Mouse (Mus musculus) stomach, postnatal 0 days (tissue): ENCODE results near the gene Sgms1. TPM values are rescaled to one million over a fixed set of nuclear protein-coding genes. Genes with fewer than 3 reads are reported as not detected.

ENCODE experiments used
- ATAC-seq: fragments of 200-750 bp; cut with Nextera tagmentation; 2 replicates; pipeline ENCODE4 v1.8.0; 2017; ENCODE audit not compliant: low FRiP score, low TSS enrichment
- DNase-seq: peaks from one replicate; pipeline ENCODE4 v3.0.0-alpha.2; 2016; ENCODE audit warnings: low spot score
- H3K27ac ChIP-seq: fragments of 300-500 bp; sonication (generic); replicated peaks from 2 replicates; pipeline ENCODE4 v1.5.1; 2014; ENCODE audit warnings: mild to moderate bottlenecking, control low read depth
- H3K27me3 ChIP-seq: fragments of 300-500 bp; sonication (generic); 2 replicates; pipeline ENCODE4 v1.6.1; 2014; ENCODE audit warnings: low read length; ENCODE audit not compliant: control insufficient read depth, insufficient read depth
- H3K36me3 ChIP-seq: fragments of 300-500 bp; sonication (generic); 2 replicates; pipeline ENCODE4 v1.6.1; 2014; ENCODE audit warnings: low read length, mixed read lengths; ENCODE audit not compliant: control insufficient read depth, insufficient read depth
- H3K4me1 ChIP-seq: fragments of 300-500 bp; sonication (generic); replicated peaks from 2 replicates; pipeline ENCODE4 v1.6.1; 2014; ENCODE audit warnings: antibody characterized with exemption; ENCODE audit not compliant: control insufficient read depth, insufficient read depth
- H3K4me2 ChIP-seq: fragments of 300-500 bp; sonication (generic); replicated peaks from 2 replicates; pipeline ENCODE4 v1.6.1; 2014; ENCODE audit warnings: low read depth, mild to moderate bottlenecking, control low read depth, moderate library complexity
- H3K4me3 ChIP-seq: fragments of 300-500 bp; sonication (generic); 2 replicates; pipeline ENCODE4 v1.5.1; 2014; ENCODE audit warnings: low read depth, low read length, control low read depth
- H3K9ac ChIP-seq: fragments of 300-500 bp; sonication (generic); 2 replicates; pipeline ENCODE4 v1.6.1; 2014; ENCODE audit warnings: mild to moderate bottlenecking, low read length, control low read depth, mixed read lengths
- H3K9me3 ChIP-seq: fragments of 300-500 bp; sonication (generic); 2 replicates; pipeline ENCODE4 v1.6.1; 2016; ENCODE audit warnings: low read length; ENCODE audit not compliant: control insufficient read depth
- CTCF ChIP-seq: IDR thresholded peaks from 2 replicates; pipeline ENCODE4 v1.5.1; 2016; ENCODE audit warnings: antibody characterized with exemption, low read depth, mild to moderate bottlenecking, moderate library complexity
- EP300 ChIP-seq: optimal IDR thresholded peaks from 2 replicates; pipeline ENCODE3; 2016; ENCODE audit warnings: antibody characterized with exemption
- WGBS: fragments of 180-500 bp; shearing (Covaris S2); extraction: QIAGEN DNeasy Blood & Tissue Kit; methylation state at CpG from one replicate; pipeline ENCODE4 v1.1.7; 2014; 5-methylcytosine and 5-hydroxymethylcytosine counted together
- polyA plus RNA-seq: library from polyadenylated mRNA; unstranded; fragments of >200 nt; fragmentation: Nextera tagmentation; extraction: Ambion mirVana; gene quantifications from 2 replicates; pipeline ENCODE4 v1.2.1, GENCODE M21; 2015

Gene Sgms1
- 27.2 and 29.3 TPM in 2 replicates for polyA plus RNA-seq

DNA sequence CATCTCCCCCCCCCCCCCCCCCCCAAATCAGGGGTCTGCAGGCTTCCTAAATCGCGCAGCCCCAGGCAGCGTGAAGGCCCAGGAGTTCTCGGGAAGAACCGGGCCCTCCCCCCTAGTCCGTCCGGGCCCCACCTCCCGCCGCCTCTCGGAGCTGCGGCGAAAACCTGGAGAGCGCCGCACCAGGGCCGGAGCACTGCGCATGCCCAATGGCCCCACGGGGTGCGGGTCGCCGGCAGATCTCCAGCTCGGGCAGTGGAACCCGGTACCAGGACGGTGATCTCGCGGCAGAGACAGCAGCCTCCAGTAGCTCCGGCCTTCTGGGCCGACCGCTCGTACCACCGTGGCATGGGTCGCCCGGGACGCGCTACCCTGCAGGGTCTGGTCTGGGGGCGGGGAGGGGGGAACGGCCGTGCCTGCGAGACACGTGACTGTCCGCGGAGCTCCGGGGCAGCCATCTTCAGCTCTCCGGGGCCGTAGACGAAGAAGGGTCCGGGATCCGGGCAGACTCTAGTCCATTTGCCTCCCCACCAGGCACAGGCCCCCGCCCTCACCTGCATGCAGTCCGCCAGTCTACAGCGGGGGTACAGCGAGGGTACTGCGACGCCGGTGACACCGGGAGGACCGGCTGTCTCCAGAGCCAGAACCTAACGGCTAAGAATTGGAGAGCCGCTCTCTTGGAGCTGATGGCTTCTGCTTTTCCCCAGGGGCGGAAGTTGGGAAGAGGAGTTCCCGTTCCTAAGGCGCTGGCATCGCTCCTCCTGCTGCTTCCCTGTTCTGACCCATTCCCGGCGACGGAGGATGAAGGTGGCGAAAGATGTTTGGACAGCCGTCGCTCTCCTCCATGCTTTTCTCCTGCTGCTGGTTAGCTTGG is at the start of gene Sgms1:
Gene Sgms1 (minus strand): TSS at position 714 of the 871 bp plus-strand sequence.
- peak within 1 kb of the TSS; percentile 87 for H3K4me3 ChIP-seq
- H3K36me3 ChIP-seq, result no peaks in the 10 kb centered on the region
- peak within 1 kb of the TSS; percentile 97 for H3K4me2 ChIP-seq
- no peak for TF ChIP-seq EP300
- TF ChIP-seq CTCF, result 0 out of 2 replicates have a peak, but pooled peaks have one; percentile 21
- H3K9me3 ChIP-seq, result no peaks in the 10 kb centered on the region
- ATAC-seq, result peak; percentile 93
- peaks cover 9% of the 10 kb centered on the region; the same call in 1 of the 2 replicates for H3K4me1 ChIP-seq
- DNase-seq, result peak; percentile 95
- H3K27me3 ChIP-seq, result no peaks in the 10 kb centered on the region
- peak within 1 kb of the TSS; percentile 97 for H3K27ac ChIP-seq
- H3K9ac ChIP-seq, result peak within 1 kb of the TSS; percentile 86
- under 1% methylated on average over 63 of the region's 68 CpGs for WGBS

DNA sequence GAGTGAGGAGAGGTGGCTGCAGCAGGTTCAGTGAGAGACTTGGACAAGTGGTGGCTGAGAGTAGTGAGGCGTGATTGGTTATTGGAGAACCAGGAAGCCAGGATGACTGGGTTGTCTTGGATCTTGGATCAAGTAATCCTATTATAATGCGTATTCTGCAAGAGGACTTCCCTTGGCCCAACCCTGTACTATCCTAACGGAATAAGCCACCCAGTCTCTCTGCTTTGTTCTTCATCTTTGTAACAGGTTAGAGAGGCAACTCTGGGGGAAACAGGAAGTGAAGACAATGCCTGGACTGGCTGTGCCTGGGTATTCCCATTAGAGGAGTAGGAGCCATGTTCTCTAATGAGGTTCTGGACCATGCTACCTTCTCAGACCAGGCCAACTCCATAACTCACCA is 36.3 kb upstream of the Sgms1 start:
- H3K4me2 ChIP-seq, result no peak overlapping the region
- DNase-seq, result peak; percentile 2
- no peak overlapping the region for H3K4me3 ChIP-seq
- no peak overlapping the region for H3K9ac ChIP-seq
- no peak for ATAC-seq
- no peak for TF ChIP-seq CTCF
- TF ChIP-seq EP300, result no peak
- 86% methylated on average over 3 of the region's 3 CpGs for WGBS
- H3K36me3 ChIP-seq, result no peaks in the 10 kb centered on the region
- no peak overlapping the region for H3K27ac ChIP-seq
- no peaks in the 10 kb centered on the region for H3K9me3 ChIP-seq
- no peaks in the 10 kb centered on the region for H3K27me3 ChIP-seq
- no peaks in the 10 kb centered on the region for H3K4me1 ChIP-seq

DNA sequence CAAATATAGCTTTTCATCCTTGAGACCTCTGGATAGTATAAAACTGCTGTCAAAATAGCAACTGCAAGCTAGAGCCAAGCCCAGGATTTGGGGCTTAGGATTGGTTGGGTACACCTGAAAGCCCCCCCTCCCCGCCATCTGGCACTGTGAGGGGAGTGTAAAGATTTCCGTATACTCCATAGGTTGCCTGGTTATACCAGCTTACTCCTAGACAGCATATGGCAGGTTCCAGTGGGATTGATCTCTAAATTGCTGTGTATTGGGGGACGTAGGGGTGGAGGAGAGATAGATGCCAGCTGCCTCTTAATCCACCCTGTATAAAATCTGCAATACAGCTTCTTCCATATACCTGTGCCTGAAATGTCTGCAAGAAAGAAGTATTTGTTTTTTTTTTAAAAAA is 35.2 kb upstream of the Sgms1 start:
- H3K27ac ChIP-seq, result no peak overlapping the region
- H3K4me3 ChIP-seq, result no peak overlapping the region
- WGBS, result 93% methylated on average over 3 of the region's 3 CpGs
- ATAC-seq, result no peak
- no peaks in the 10 kb centered on the region for H3K4me1 ChIP-seq
- H3K9ac ChIP-seq, result no peak overlapping the region
- no peak overlapping the region for H3K4me2 ChIP-seq
- no peak for TF ChIP-seq EP300
- TF ChIP-seq CTCF, result no peak
- H3K9me3 ChIP-seq, result no peaks in the 10 kb centered on the region
- H3K36me3 ChIP-seq, result no peaks in the 10 kb centered on the region
- peak; percentile 5 for DNase-seq
- no peaks in the 10 kb centered on the region for H3K27me3 ChIP-seq

DNA sequence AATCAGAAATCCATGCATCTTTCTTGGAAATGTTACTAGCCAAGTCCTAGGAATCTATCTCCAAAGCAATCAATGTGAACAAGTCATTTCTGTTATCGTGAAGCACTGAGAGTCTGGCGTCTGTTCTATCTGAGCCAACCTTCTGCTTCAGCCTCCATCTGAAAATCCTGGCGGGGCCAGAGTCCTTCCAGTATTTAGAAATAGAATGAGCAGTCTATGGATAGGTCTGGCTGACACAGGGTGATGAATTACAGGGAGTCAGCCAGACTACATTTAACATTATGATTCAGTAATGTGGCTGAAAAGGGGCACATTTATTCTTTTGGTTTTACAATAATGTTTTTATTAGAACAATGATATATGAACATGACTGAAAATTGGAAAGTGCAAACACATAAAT is 29.6 kb upstream of the Sgms1 start:
- no peak overlapping the region for H3K4me3 ChIP-seq
- DNase-seq (peak; percentile 9), ATAC-seq (no peak)
- no peak overlapping the region for H3K27ac ChIP-seq
- H3K4me1 ChIP-seq, result no peaks in the 10 kb centered on the region
- no peaks in the 10 kb centered on the region for H3K9me3 ChIP-seq
- no peak overlapping the region for H3K4me2 ChIP-seq
- no peaks in the 10 kb centered on the region for H3K27me3 ChIP-seq
- no peak overlapping the region for H3K9ac ChIP-seq
- H3K36me3 ChIP-seq, result no peaks in the 10 kb centered on the region
- WGBS, result 40% methylated on average over 3 of the region's 3 CpGs
- no peak for TF ChIP-seq EP300
- no peak for TF ChIP-seq CTCF

DNA sequence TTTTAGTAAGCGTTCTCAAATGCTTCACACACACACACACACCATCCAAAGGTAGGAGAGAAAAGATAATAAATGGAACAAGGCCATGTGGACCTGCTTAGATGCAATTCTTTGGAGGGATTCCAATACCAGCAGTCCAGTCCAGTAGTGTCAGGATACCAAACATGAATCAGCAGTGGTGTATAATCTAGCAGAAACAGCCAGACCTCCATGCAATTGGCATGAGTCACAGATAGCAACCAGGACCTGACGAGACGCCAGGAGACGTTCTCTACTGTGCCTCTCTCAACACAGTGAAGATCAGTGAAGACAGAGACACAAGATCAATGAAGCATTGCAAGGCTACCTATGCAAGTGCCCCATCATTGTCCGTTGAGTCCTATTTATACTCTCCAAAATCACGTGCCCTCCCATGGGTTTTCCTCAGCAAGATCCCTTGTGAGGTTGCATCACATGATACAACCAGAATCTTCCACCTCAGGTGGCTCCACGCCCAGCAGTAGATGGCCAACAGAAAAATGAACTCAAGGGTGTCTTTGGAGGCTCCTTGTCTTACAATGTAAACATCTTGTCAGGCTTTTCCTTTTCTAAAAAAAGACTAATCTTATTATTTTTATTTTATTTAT is 27.3 kb upstream of the Sgms1 start:
- TF ChIP-seq CTCF (no peak), EP300 (no peak)
- ATAC-seq, result no peak
- H3K27me3 ChIP-seq, result no peaks in the 10 kb centered on the region

More for the DNA sequence above, 27.3 kb upstream of the Sgms1 start:
- H3K36me3 ChIP-seq, result no peaks in the 10 kb centered on the region
- no peak overlapping the region for H3K9ac ChIP-seq
- peak; percentile 13 for DNase-seq
- H3K4me1 ChIP-seq, result no peaks in the 10 kb centered on the region
- no peak overlapping the region for H3K27ac ChIP-seq
- H3K4me3 ChIP-seq, result no peak overlapping the region
- 71% methylated on average over 7 of the region's 7 CpGs for WGBS
- H3K9me3 ChIP-seq, result no peaks in the 10 kb centered on the region
- no peak overlapping the region for H3K4me2 ChIP-seq
